Mouse (Mus musculus) hindbrain, embryonic 13.5 days (tissue): ENCODE results near the gene Wbp2. TPM values are rescaled to one million over a fixed set of nuclear protein-coding genes. Genes with fewer than 3 reads are reported as not detected.

ENCODE experiments used
- ATAC-seq: fragments of 200-750 bp; cut with Nextera tagmentation; 2 replicates; pipeline ENCODE4 v1.8.0; 2017; ENCODE audit warnings: moderate TSS enrichment; ENCODE audit not compliant: low FRiP score
- H3K27ac ChIP-seq: fragments of 300-500 bp; sonication (generic); 2 replicates; pipeline ENCODE4 v1.5.1; 2015; ENCODE audit warnings: inconsistent platforms, mild to moderate bottlenecking, moderate library complexity
- H3K27me3 ChIP-seq: fragments of 300-500 bp; sonication (generic); 2 replicates; pipeline ENCODE4 v1.6.1; 2015; ENCODE audit warnings: mild to moderate bottlenecking, inconsistent platforms
- H3K36me3 ChIP-seq: fragments of 300-500 bp; sonication (generic); 2 replicates; pipeline ENCODE4 v1.6.1; 2015; ENCODE audit warnings: mild to moderate bottlenecking, inconsistent platforms
- H3K4me1 ChIP-seq: fragments of 300-500 bp; sonication (generic); replicated peaks from 2 replicates; pipeline ENCODE4 v1.6.1; 2015; ENCODE audit warnings: inconsistent platforms
- H3K4me2 ChIP-seq: fragments of 300-500 bp; sonication (generic); 2 replicates; pipeline ENCODE4 v1.6.1; 2015; ENCODE audit warnings: inconsistent platforms, mild to moderate bottlenecking, moderate library complexity
- H3K4me3 ChIP-seq: fragments of 300-500 bp; sonication (generic); 2 replicates; pipeline ENCODE4 v1.5.1; 2015; ENCODE audit warnings: mild to moderate bottlenecking, inconsistent platforms
- H3K9ac ChIP-seq: fragments of 300-500 bp; sonication (generic); 2 replicates; pipeline ENCODE4 v1.6.1; 2015; ENCODE audit warnings: mild to moderate bottlenecking, inconsistent platforms
- H3K9me3 ChIP-seq: fragments of 300-500 bp; sonication (generic); 2 replicates; pipeline ENCODE4 v1.6.1; 2016; ENCODE audit warnings: inconsistent platforms
- WGBS: fragments of 180-500 bp; shearing (Covaris S2); methylation state at CpG from one replicate; pipeline ENCODE4 v1.1.7; 2015; 5-methylcytosine and 5-hydroxymethylcytosine counted together
- polyA plus RNA-seq: library from polyadenylated mRNA; unstranded; fragments of >200 nt; fragmentation: Nextera tagmentation; extraction: Ambion mirVana; gene quantifications from 2 replicates; pipeline ENCODE4 v1.2.1, GENCODE M21; 2015

Wbp2 gene
- polyA plus RNA-seq, 1 experiment from 2014 or later = 129 TPM

- no peak overlapping the region for H3K4me3 ChIP-seq
- H3K27me3 ChIP-seq = no peaks in the 10 kb centered on the region
- 93% methylated on average over 6 of the region's 6 CpGs for WGBS
- no peak overlapping the region for H3K9ac ChIP-seq
- no peak overlapping the region for H3K27ac ChIP-seq
- no peak for ATAC-seq
- H3K9me3 ChIP-seq = no peaks in the 10 kb centered on the region
- H3K4me2 ChIP-seq = no peak overlapping the region
- peaks cover 50% of the 10 kb centered on the region for H3K36me3 ChIP-seq
- H3K4me1 ChIP-seq = peaks cover 24% of the 10 kb centered on the region
Measured at GRCm38 (mm10) chr11:116084166-116084565, 2.6 kb downstream of the Wbp2 start.

GRCm38 (mm10) chr11:116083096-116083672 is 3.6 kb downstream of the Wbp2 start:
- 95% methylated on average over 14 of the region's 14 CpGs for WGBS
- no peaks in the 10 kb centered on the region for H3K27me3 ChIP-seq

GRCm38 (mm10) chr11:116081081-116081480 is 5.7 kb downstream of the Wbp2 start:
- Histone ChIP-seq H3K36me3 (peaks cover 55% of the 10 kb centered on the region), H3K4me2 (no peak overlapping the region), H3K27me3 (no peaks in the 10 kb centered on the region), H3K9me3 (no peaks in the 10 kb centered on the region), H3K4me1 (peaks cover 34% of the 10 kb centered on the region), H3K9ac (no peak overlapping the region), H3K4me3 (no peak overlapping the region), H3K27ac (no peak overlapping the region)
- WGBS = 78% methylated on average over 6 of the region's 6 CpGs
- ATAC-seq = no peak

More at GRCm38 (mm10) chr11:116083096-116083672, 3.6 kb downstream of the Wbp2 start:
- no peak overlapping the region for H3K4me2 ChIP-seq
- H3K27ac ChIP-seq = no peak overlapping the region
- peaks cover 33% of the 10 kb centered on the region for H3K4me1 ChIP-seq
- no peak overlapping the region for H3K9ac ChIP-seq
- peaks cover 55% of the 10 kb centered on the region for H3K36me3 ChIP-seq
- H3K4me3 ChIP-seq = no peak overlapping the region
- ATAC-seq = no peak
- H3K9me3 ChIP-seq = no peaks in the 10 kb centered on the region

GRCm38 (mm10) chr11:116079511-116079910 is 7.3 kb downstream of the Wbp2 start:
- Histone ChIP-seq H3K4me2 (no peak overlapping the region), H3K4me3 (no peak overlapping the region), H3K4me1 (peaks cover 24% of the 10 kb centered on the region), H3K27ac (no peak overlapping the region; the same call in 1 of the 2 replicates), H3K36me3 (peaks cover 55% of the 10 kb centered on the region), H3K9me3 (no peaks in the 10 kb centered on the region), H3K27me3 (no peaks in the 10 kb centered on the region), H3K9ac (0 out of 2 replicates have a peak overlapping the region, but pooled peaks have one; percentile 43)
- no peak for ATAC-seq
- WGBS = 78% methylated on average over 10 of the region's 10 CpGs

- H3K4me2 ChIP-seq = no peak overlapping the region
- WGBS = 28% methylated on average over 10 of the region's 10 CpGs
- H3K27me3 ChIP-seq = no peaks in the 10 kb centered on the region
- H3K36me3 ChIP-seq = peaks cover 50% of the 10 kb centered on the region
- no peaks in the 10 kb centered on the region for H3K9me3 ChIP-seq
- ATAC-seq = no peak
- H3K27ac ChIP-seq = peak overlapping the region; percentile 62; the same call in 1 of the 2 replicates
- H3K9ac ChIP-seq = peak overlapping the region; percentile 43; the same call in 1 of the 2 replicates
- no peak overlapping the region for H3K4me3 ChIP-seq
- peaks cover 24% of the 10 kb centered on the region for H3K4me1 ChIP-seq
Measured at GRCm38 (mm10) chr11:116078676-116079320, 8.0 kb downstream of the Wbp2 start.

DNA sequence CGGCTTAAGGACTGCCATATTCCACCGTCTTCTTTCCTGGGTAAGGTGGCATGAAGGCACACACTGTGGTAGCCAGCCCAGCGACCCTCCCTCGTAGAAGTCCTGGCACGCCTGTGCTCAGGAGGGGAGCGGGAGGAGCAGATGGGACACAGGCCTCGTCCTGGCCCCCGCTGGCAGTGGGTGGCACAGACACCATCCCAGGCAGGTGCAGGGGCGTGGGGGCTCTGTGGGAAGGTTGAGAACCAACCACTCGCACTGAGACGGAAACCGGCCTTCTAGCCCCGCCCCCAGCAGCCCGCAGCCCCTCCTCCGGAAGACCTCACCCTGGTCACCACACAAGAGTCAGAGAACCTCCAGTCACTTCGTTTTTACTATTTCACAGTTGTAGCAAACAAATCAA is 8.6 kb downstream of the Wbp2 start:
- peak; percentile 45; the same call in 1 of the 2 replicates for ATAC-seq
- H3K4me2 ChIP-seq = peak overlapping the region; percentile 54

GRCm38 (mm10) chr11:116077446-116078204 is 9.2 kb downstream of the Wbp2 start, which contains the start of gene Unc13d:
Gene Unc13d (minus strand): TSS chr11:116077961.
- ATAC-seq = peak; percentile 8; the same call in 1 of the 2 replicates
- H3K36me3 ChIP-seq = peaks cover 40% of the 10 kb centered on the region
- peaks cover 24% of the 10 kb centered on the region for H3K4me1 ChIP-seq
- 66% methylated on average over 22 of the region's 22 CpGs for WGBS
- peak within 1 kb of the TSS; percentile 30 for H3K4me3 ChIP-seq
- no peaks in the 10 kb centered on the region for H3K9me3 ChIP-seq
- H3K27me3 ChIP-seq = no peaks in the 10 kb centered on the region
- peak within 1 kb of the TSS; percentile 72 for H3K9ac ChIP-seq
- peak within 1 kb of the TSS; percentile 54 for H3K4me2 ChIP-seq
- H3K27ac ChIP-seq = peak within 1 kb of the TSS; percentile 62

More for the DNA sequence above, 8.6 kb downstream of the Wbp2 start:
- H3K9me3 ChIP-seq = no peaks in the 10 kb centered on the region
- no peaks in the 10 kb centered on the region for H3K27me3 ChIP-seq
- 9% methylated on average over 16 of the region's 16 CpGs for WGBS
- peaks cover 24% of the 10 kb centered on the region for H3K4me1 ChIP-seq
- H3K4me3 ChIP-seq = peak overlapping the region; percentile 30
- peak overlapping the region; percentile 72 for H3K9ac ChIP-seq
- peak overlapping the region; percentile 62 for H3K27ac ChIP-seq
- peaks cover 44% of the 10 kb centered on the region for H3K36me3 ChIP-seq

GRCm38 (mm10) chr11:116076836-116077235 is 10.0 kb downstream of the Wbp2 start:
- ATAC-seq = no peak
- Histone ChIP-seq H3K4me2 (no peak overlapping the region), H3K27ac (no peak overlapping the region), H3K4me3 (no peak overlapping the region), H3K4me1 (peaks cover 24% of the 10 kb centered on the region), H3K27me3 (no peaks in the 10 kb centered on the region), H3K9me3 (no peaks in the 10 kb centered on the region), H3K9ac (peak overlapping the region; percentile 19; the same call in 1 of the 2 replicates), H3K36me3 (peaks cover 32% of the 10 kb centered on the region)
- WGBS = 84% methylated on average over 7 of the region's 7 CpGs

DNA sequence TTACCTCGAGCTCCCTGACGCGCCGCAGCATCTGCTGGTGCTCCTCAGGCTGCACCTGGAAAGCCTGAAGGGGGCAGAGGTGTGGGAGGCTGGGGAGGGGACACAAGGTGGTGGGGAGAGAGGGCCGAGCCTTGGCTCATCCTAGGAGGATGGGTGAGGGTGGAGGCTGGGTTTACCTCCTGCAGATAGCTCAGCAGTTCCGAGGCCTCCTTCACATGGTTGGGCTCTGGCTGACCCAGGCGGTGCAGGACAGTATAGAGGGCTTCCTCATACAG is 10.6 kb downstream of the Wbp2 start:
- Histone ChIP-seq H3K4me3 (no peak overlapping the region), H3K27ac (no peak overlapping the region), H3K36me3 (peaks cover 26% of the 10 kb centered on the region), H3K9ac (peak overlapping the region; percentile 19; the same call in 1 of the 2 replicates), H3K4me1 (peaks cover 24% of the 10 kb centered on the region), H3K4me2 (no peak overlapping the region), H3K27me3 (no peaks in the 10 kb centered on the region), H3K9me3 (no peaks in the 10 kb centered on the region)
- 66% methylated on average over 7 of the region's 7 CpGs for WGBS
- ATAC-seq = no peak

GRCm38 (mm10) chr11:116075539-116076265 is 11.1 kb downstream of the Wbp2 start:
- no peaks in the 10 kb centered on the region for H3K27me3 ChIP-seq
- ATAC-seq = no peak
- WGBS = 63% methylated on average over 20 of the region's 20 CpGs
- H3K9me3 ChIP-seq = no peaks in the 10 kb centered on the region
- peak overlapping the region; percentile 19; the same call in 1 of the 2 replicates for H3K9ac ChIP-seq
- peaks cover 24% of the 10 kb centered on the region for H3K4me1 ChIP-seq
- H3K36me3 ChIP-seq = peaks cover 21% of the 10 kb centered on the region
- H3K27ac ChIP-seq = no peak overlapping the region
- H3K4me3 ChIP-seq = no peak overlapping the region
- H3K4me2 ChIP-seq = no peak overlapping the region

DNA sequence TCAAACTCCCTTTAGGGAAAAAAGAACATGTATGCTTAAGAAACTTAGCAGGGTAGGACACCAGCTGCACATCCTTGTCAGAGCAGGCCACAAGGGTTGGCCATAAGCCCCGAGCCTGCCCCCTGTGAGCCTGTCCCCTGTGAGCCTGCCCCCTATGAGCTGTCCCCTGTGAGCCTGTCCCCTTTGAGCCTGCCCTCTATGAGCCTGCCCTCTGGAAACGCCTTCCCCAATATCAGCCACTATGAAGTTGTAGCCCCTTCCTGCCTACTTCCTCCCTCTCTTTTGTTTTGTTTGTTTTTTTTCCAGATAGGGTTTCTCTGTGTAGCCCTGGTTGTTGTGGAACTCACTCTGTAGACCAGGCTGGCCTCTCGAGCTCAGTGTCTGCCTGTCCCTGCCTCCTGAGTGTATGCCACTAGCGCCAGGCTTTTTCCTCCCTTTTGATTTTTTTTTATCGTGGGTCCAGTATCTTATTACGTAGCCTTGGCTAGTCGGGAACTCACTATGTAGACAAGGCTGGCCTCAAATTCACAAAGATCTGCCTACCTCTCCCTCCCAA is 12.3 kb downstream of the Wbp2 start:
- Histone ChIP-seq H3K9ac (no peak overlapping the region), H3K9me3 (no peaks in the 10 kb centered on the region), H3K27me3 (no peaks in the 10 kb centered on the region), H3K4me3 (no peak overlapping the region), H3K27ac (no peak overlapping the region), H3K4me1 (peaks cover 23% of the 10 kb centered on the region), H3K4me2 (no peak overlapping the region), H3K36me3 (peaks cover 9% of the 10 kb centered on the region)
- ATAC-seq = no peak
- 66% methylated on average over 7 of the region's 7 CpGs for WGBS
